Mouse (Mus musculus) kidney, postnatal 36 days (tissue): ENCODE measurements around the gene Wt1.
A peak's percentile ranks its signal among the peaks of the same experiment; 100 is the strongest.

ENCODE experiments used
- DNase-seq, 2 experiments: peaks; one replicate each; pipeline ENCODE4 v3.0.0; 2021 to 2022; ENCODE audit warnings: mixed read lengths in 2 of 2

Wt1 gene

GRCm38 (mm10) chr2:105126279-105126678, at the start of gene Wt1:
Gene Wt1 (plus strand): TSS chr2:105126529.
- DNase-seq, result peak; percentile 52 to 53

- DNase-seq, result no peak
Observed at GRCm38 (mm10) chr2:105077151-105077550, 49.2 kb upstream of the Wt1 start.

- DNase-seq, result no peak
Observed at GRCm38 (mm10) chr2:105082256-105082790, 44.0 kb upstream of the Wt1 start.

GRCm38 (mm10) chr2:105084035-105084434, 42.3 kb upstream of the Wt1 start:
- DNase-seq, result peak in 1 of 2 experiments; percentile 14

GRCm38 (mm10) chr2:105086081-105086480, 40.2 kb upstream of the Wt1 start:
- DNase-seq, result no peak

- DNase-seq, result no peak
Observed at GRCm38 (mm10) chr2:105088005-105088404, 38.3 kb upstream of the Wt1 start.

- no peak for DNase-seq
Observed at GRCm38 (mm10) chr2:105089083-105089482, 37.2 kb upstream of the Wt1 start.

- no peak for DNase-seq
Observed at GRCm38 (mm10) chr2:105089581-105090508, 36.5 kb upstream of the Wt1 start.

GRCm38 (mm10) chr2:105090991-105091390, 35.3 kb upstream of the Wt1 start:
- peak in 1 of 2 experiments; percentile 16 for DNase-seq

- no peak for DNase-seq
Observed at GRCm38 (mm10) chr2:105091718-105092117, 34.6 kb upstream of the Wt1 start, which contains the start of gene Gm11060. Gene Gm11060 (plus strand): TSS chr2:105092018.

GRCm38 (mm10) chr2:105097294-105097953, 28.9 kb upstream of the Wt1 start:
- peak; percentile 5 to 15 for DNase-seq

GRCm38 (mm10) chr2:105099410-105099809, 26.9 kb upstream of the Wt1 start:
- DNase-seq, result peak in 1 of 2 experiments; percentile 26

- no peak for DNase-seq
Observed at GRCm38 (mm10) chr2:105100541-105100940, 25.8 kb upstream of the Wt1 start.

- peak; percentile 89 to 90 for DNase-seq
Observed at GRCm38 (mm10) chr2:105108703-105109158, 17.6 kb upstream of the Wt1 start.

GRCm38 (mm10) chr2:105114074-105114473, 12.3 kb upstream of the Wt1 start:
- no peak for DNase-seq

GRCm38 (mm10) chr2:105117669-105118068, 8.7 kb upstream of the Wt1 start:
- no peak for DNase-seq

- DNase-seq, result no peak
Observed at GRCm38 (mm10) chr2:105122216-105122615, 4.1 kb upstream of the Wt1 start.

- DNase-seq, result no peak
Observed at GRCm38 (mm10) chr2:105122886-105123285, 3.4 kb upstream of the Wt1 start.

- no peak for DNase-seq
Observed at GRCm38 (mm10) chr2:105123431-105123830, 2.9 kb upstream of the Wt1 start.

- DNase-seq, result no peak
Observed at GRCm38 (mm10) chr2:105123881-105124280, 2.4 kb upstream of the Wt1 start.

- DNase-seq, result no peak
Observed at GRCm38 (mm10) chr2:105124391-105124790, 1.9 kb upstream of the Wt1 start.

- no peak for DNase-seq
Observed at GRCm38 (mm10) chr2:105125205-105125604, 1.1 kb upstream of the Wt1 start.

GRCm38 (mm10) chr2:105125641-105126040, 688 bp upstream of the Wt1 start:
- DNase-seq, result no peak
